Mouse (Mus musculus): ENCODE results near the gene Cwc25.
"Not testable (repeated sequence)": the region's sequence is repeated elsewhere in the genome, so short reads cannot be mapped to it uniquely, and the experiment has no call there.

Cwc25 gene

DNA sequence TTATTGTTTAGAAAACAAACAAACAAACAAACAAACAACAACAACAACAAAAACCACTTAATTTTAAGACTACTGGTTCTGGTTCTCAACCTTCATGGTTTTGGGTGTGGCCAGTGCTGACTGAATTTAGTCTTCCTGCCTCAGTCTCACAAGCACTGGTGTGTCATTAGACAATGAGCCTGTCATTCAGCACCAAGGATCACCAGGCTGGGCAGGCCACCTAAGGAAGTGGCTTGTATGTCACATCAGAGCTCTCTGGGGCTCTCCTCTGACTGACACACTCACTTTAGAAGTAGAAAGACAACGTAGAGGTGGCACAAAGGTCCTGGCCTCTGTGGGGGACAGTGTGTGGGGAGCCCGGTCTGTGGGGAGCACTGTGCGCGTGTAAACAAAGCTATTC is 47.3 kb downstream of the Cwc25 start:
- DNase-seq: no peak

DNA sequence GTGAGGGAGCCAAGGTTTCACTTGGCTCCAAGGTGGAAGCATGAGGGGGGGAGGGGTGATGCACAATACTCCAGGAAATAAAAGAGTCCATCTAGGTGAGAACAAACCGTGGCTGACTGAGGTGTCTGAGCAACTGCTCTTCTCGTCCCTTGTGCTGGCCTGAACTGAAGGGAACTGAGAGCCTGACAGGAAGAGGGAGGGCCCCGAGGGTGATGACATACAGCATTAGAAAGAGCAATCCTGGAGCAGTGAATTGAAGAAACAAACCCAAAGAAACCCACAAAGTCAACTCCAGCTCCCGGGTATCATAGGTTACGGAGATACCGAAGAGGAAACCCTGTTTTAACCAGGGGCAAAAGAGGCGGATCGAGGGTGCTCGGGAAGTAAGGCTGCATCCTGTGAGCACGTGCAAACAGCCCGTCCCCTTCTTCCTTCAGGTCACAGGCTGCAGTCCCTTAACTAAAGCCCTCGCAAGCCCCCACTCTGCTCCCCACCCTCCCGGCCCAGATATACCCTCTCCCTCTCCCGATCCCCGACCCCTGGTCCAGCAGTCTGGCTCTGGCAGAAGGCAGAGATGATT is 48.0 kb downstream of the Cwc25 start:
- DNase-seq: peak in 1 of 2 experiments; percentile 38

DNA sequence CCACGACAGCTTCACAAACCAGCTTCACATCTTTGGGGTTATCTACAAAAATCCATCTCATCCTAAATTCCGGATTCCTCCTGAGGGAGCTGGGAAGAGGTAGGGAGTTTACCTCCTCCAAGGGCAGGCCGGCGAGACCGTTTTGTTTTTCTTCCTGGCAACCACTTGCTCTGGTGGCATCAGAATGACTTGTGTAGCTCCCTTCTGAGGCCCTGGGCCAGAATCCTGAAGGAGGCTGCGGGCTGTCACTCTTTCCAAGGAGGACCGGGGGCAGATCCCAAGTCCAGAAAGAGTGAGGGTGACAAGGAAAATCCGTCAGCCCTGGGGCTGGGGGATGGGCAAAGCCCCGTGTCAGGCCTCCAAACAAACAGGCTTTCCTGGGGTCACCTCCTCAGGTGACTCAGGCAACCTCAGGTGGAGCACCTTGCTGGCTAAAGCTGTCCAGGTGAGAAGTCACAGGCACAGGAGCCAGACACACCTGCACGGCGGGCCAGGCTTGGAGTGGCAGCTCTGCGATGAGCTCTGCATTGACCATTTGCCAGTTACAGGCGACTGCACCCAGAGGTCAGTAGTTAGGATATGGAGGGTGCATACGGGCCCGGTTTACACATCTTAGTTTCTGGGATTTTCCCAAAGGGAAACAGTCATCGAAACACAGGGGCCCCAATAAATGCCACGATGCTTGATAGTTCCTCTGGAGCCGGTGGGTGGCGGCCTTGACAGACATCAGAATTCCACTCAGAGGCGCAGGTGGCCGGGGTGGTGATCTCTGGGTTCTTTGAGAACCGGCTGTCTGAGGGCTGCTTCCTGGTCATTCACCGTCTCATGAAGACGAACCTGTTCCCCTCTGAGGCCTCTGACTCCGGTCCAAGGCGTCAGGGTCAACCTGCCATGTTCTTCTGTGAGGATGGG is 48.7 kb downstream of the Cwc25 start:
- no peak for DNase-seq

- DNase-seq: no peak
These were observed 50.3 kb downstream of the Cwc25 start for GRCm38 (mm10) chr11:97716021-97716420.

- peak in 1 of 2 experiments; percentile 49 for DNase-seq
These were observed 51.3 kb downstream of the Cwc25 start for GRCm38 (mm10) chr11:97714784-97715760.

- no peak for DNase-seq
These were observed 52.0 kb downstream of the Cwc25 start for GRCm38 (mm10) chr11:97714356-97714755.

GRCm38 (mm10) chr11:97713896-97714295 is 52.5 kb downstream of the Cwc25 start:
- no peak for DNase-seq

DNA sequence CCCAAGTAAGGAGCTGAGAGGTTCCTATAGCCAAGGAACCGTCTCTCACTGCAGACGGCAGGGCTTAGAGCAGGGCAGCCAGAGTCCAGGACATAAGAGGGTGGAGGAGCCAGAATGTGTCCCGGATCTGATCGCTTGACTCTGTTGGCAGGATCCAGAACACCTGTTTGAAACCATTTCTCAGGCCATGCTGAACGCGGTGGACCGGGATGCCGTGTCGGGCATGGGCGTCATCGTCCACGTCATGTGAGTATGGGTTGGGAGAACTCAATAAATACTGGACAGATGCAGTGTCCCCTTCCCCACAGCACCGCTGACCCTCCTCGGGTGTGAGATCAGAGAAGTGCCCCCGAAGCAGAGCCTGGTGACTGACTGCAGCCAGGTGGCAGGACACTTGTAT is 54.1 kb downstream of the Cwc25 start:
- DNase-seq: no peak

GRCm38 (mm10) chr11:97711200-97711900 is 55.0 kb downstream of the Cwc25 start:
- DNase-seq: no peak

GRCm38 (mm10) chr11:97710067-97710466 is 56.3 kb downstream of the Cwc25 start:
- DNase-seq: not testable (repeated sequence)

DNA sequence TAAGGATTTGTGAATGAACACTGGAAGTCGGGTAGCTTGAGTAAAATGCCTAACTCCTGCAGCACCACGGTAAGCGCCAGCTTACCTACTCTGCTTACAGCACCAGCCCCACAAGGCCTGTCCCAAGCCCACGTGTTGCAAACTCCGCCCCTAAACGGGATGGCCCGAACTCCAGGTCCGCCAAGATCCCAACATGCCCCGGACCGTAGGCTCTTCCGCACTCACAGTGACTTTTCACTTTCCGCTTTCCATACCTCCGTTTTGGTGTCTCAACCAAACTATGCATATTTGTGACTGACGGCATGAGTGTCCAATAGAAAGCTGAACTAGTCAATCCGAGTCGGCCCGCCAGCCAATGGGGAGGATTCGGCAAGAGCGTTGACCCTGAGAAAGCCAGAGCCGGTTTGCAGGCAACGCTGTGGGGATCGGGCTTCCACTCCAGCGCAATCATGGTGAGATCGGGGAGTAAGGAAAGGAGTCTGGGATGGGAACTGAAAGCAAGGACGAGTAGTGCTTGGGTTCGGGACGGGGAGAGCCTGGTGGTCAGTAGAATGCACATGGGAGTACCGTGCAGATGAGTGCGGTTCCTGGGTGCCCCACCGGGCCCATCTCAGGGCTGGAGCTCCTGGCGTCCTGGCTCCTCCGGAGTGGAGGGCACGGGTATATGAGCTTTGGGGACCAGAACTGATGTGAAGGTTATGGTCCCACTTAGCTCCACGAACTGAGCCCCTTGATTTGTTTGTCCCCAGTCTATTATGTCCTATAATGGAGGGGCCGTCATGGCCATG is 63.1 kb downstream of the Cwc25 start, which contains the start of gene Psmb3:
Gene Psmb3 (plus strand): TSS at position 361 of the 788 bp plus-strand sequence.
- DNase-seq: peak; percentile 99 to 100

GRCm38 (mm10) chr11:97702393-97702745 is 64.0 kb downstream of the Cwc25 start:
- DNase-seq: peak; percentile 90 to 92

DNA sequence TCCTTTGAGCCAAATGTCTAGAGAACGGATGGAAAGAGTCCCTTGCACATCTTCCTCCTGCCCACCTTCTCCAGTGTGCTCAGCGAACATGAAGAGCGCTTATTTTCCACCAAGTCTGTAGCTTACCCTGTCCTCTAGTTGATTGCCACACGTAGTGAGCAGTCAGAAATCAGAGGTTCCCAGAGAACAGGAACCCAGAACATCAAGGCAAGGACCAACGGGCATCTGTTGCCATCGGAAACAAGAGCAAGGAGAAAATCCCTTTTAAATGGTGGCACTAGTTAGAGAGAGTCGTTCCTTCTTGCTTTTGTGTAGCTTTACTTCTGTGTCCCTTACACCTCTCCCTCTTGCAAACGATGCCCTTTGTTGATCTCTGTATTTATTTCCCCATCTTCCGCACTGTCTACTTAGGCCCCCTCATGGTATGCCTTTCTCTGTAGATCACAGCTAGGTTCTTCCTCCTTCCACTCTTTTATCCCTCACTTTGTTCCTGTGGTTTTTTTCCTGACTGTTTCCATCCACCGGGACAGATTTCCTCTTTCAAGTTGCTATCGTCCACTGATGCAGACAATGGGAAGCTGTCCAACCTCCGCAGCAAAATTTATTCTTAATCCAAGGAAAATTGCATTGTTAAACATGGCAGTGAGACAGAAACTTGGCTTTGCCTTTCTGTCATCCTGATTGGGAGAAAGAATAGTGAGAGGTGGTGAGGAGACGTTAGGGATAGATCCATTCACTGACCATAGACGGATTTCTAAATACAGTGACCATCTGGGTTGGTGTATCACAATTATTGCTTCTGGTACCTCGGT is 64.6 kb downstream of the Cwc25 start:
- DNase-seq: no peak

DNA sequence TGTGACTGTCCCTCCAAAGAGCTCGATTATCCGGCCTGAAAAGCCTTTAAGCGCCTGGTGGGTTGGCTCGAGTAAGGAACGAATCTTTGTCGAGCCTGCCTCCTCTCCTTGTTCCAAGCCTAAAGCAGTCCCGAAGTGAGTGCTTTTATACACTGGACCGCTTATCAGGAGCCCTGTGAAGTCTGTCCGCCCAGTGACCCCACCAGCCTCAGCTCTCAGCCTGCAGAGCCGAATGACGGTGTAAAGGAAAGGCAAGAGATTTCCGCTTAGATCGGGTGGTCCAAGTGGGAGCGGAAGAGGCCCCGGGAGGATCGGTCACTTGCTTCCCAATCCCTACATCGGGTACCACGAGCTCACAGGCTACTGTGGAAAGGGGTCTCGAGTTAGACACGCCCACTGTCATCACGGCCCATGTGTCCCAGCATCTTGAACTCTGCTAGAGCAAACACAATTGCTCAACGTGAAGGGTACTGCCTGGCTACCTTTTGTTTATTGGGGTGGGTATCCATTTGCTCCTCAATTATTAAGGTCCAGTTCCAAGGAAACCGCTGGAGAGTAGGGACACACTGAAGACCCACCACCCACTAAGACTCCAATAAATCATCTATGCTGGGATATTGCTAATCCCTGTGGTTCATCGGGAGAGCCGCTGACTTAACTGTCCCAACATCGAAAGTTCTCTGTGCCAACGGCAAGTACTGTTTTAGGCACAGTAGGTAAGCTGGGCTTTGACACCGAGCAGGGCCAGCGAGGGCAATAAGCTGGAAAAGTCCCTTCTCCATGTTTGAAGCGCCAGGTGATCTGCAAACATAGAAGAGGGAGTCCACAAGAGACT is 65.4 kb downstream of the Cwc25 start:
- DNase-seq: peak in 1 of 2 experiments; percentile 42

DNA sequence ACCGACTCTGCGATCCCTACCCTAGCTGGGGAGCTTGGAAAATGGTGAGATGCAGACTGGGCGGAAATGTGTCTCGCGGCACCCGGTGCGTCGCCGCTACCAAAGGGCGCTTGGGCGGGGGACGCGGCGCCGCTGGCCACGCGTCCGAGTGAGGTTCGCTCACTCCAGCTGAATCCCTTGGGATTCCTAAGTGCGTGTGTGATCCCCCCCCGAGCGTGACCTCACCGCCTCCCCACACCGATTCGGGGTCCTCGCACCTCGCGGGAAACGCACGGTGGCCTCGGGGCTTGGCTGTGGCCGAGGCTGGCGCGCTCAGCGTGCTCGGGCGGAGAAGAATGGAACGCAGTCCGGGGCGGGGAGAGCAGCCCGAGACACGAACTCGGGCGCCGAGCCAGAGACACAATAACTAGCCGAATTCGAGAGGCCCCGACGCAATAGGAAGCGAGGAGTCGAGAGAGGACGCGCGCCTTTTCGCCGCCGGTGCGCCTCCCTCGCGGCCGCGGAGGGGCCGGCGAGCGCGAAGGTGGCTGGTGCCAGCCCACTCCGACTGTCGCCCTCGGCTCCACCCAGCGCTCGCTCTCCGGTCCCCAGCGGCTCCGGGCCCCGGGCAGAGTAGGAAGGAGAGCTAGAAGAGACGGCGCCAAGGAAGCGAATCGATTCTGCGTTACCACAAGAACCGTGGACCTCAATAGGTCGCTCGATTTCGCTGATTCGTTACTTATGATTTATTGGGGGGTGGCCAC is 66.2 kb downstream of the Cwc25 start, which contains the start of gene Pcgf2:
Gene Pcgf2 (minus strand): TSS at position 495 of the 743 bp plus-strand sequence.
- peak; percentile 88 to 90 for DNase-seq

DNA sequence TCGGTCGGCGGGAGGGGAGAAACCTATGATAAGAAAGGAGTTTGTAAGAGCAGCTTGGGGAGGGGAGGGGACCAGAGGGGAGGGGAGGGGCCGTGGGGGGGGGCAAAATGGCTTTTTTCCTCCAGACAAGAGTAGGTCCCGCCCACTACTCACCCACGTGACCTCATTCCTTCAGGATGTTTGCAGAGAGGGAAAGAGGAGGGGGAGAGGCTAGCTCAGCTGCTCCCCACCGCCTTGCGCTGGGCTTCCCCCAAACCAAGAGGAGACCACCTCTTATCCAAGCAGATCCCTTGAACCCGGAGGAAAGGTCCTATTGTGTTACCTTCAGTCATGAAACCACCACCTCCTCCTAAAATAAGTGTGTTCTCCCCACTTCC is 66.7 kb downstream of the Cwc25 start:
- DNase-seq: peak; percentile 91 to 94

DNA sequence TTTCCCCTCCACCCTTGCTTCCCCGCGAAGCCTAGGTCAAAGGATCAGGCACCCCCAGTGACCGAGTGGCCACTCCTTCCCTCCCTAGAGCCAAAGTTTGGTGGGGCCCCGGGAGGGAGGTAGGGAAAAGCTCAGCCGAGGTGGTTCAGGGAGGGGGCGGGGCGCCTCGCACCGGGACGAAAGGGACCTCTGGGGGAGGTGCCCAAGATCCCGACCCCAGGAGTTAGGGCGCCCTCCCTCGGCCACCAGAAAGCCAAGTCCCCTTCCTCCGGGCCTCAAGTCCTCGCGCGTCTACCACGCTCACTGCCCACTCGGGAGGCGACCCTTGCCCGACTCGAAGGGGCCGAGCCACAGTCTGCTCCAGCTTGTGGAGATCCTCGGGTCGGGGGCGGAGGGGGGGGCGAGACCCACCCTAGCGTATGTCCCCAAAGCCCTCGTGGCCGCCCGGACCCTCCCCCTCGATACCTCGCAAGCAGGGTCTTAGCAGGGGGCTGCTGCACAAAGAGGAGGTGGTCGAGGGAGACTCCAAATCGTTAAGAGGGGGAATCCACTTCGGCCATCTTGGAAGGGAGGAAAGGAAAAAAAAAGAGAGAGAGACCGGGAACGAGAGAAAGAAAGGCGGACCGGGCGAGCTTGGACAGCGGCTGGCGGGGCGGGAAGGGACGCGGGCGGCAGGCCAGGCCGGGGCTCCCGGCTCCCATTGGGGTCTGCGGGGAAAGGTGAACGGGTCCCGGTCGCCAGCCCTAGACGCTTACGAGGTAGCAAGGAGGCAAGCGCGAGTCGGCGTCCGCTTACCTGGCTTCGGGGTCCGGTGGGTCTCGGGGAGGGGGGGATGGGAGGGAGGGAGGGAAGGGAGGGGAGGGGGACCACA is 67.4 kb downstream of the Cwc25 start:
- peak; percentile 79 to 85 for DNase-seq
